Mouse (Mus musculus) frontal cortex, postnatal 14 days (tissue): ENCODE data around the gene Rimbp2.

Experiments
- DNase-seq, 2 experiments: peaks; one replicate each; pipeline ENCODE4 v3.0.0; 2022; ENCODE audit warnings: low spot score in 2 of 2

The Rimbp2 gene

GRCm38 (mm10) chr5:128935359-128935899 lies 17.9 kb downstream of the Rimbp2 start:
- no peak for DNase-seq

DNA sequence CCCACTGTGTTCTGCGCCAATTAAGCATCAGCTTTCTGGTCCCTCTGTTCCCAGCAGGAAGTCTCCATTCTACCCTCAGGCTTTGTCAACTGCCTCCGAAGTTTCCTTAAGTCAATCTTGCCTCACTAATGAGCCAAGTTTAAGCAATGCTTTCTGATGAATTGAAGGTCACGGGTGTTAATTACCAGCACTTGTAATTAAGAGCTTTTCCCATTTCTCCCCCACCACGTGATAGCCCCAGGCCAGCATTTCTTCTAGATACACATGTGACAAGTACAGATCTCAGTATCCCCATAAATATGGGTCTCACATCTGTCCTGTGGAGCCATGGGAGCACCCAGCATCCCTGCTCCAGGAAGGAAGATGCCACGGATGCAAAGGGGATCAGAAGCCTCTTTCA lies 20.5 kb downstream of the Rimbp2 start:
- DNase-seq: no peak

- DNase-seq: no peak
Observed at GRCm38 (mm10) chr5:128925073-128925472, 28.2 kb downstream of the Rimbp2 start.

GRCm38 (mm10) chr5:128920112-128920511 lies 33.2 kb downstream of the Rimbp2 start:
- no peak for DNase-seq

GRCm38 (mm10) chr5:128917116-128917959 lies 35.9 kb downstream of the Rimbp2 start:
- DNase-seq: no peak

GRCm38 (mm10) chr5:128913820-128914219 lies 39.5 kb downstream of the Rimbp2 start:
- DNase-seq: no peak

DNA sequence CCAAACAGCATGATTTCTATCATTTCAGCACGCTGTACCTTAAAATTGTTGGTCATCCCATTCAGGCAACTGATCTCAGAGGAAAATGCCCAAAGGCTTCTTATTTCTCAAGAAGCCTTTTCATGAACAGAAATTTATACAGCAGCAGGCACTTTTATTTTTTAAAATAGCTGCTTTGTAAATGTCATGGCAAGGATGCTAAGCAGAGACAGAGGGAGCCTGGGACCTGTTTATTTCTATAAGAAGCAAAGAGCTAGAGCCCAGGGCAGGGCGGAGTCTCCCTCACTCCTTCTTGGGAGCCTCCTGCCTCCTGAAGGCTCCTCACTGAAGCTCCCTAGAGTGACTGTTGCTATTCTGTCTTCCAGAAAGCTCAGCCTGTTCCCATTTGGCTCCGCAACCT lies 40.9 kb downstream of the Rimbp2 start:
- no peak for DNase-seq

DNA sequence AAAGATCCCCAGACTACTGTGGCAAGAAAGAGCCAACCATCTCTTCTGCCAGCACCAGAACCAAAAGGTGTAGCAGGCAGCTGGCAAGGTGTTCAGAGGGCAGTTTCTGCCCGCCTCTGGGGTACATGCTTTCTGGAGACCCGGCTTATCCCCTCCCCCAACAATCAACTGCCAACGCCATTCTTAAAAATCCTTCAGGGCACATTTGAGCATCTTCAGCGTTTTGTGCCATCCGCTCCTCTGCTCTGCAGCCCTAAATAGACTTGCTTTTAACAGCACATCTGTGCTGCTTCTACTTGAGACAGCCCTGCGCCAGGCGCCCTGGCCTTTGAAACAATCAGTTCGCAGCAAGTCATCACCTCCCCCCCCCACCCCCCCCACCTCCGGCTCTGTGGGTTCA lies 41.7 kb downstream of the Rimbp2 start:
- no peak for DNase-seq

DNA sequence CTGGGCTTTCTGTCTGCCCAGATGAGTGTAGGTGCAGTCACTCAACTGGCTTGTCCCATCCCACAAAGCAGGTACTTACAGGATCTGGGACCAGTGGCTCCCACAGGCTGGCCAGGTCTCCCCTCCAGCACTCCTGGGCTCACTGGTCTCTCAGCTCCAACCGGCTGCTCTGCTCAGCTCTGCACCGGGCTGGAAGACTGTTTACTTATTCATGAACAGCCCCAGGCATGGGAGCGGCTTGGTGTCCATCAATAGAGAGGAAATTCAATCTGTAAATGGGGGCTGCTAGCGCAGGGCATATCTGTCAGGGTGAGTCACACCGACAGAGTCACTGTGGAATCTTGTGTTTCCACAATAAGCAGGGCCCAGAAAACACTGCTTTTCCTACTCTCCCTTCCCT lies 49.2 kb downstream of the Rimbp2 start:
- no peak for DNase-seq

GRCm38 (mm10) chr5:128903120-128903519 lies 50.2 kb downstream of the Rimbp2 start:
- no peak for DNase-seq

DNA sequence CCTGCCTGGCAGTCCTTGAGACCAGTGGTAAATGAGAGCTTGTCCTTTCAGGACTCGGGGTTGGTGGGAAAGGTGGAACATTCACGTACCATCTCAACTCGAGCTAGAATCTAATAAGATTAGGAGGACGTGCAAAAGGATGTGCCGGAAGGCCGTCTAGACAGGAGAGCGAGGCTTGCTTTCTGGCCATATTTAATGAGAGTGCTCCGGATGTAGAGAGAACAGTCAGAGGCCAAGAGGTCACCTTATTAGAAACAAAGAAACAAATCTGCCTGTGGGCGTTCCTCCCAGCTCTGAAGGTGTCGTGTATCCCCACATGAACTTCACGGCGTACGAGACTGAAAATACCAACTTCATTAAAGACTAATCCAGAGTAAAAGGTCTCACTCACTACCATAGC lies 53.3 kb downstream of the Rimbp2 start:
- no peak for DNase-seq

DNA sequence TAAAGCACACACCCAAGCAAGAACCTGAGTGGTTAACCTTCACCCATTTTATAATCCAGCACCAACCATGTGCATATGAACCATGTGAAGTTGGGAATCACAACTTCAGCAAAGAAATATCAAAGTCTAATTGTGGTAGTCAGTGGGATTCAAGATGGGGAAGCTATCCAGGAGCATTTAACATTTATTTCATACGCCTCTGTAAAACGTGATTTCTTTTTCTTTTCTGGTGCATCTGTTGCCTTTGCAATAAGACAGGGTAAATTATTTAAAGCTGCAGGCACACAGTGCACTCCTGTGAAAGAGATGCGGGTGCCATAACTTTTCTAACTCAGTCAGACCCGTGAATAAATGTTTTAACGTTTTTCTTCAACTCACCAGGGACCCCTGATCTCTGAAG lies 58.4 kb downstream of the Rimbp2 start:
- no peak for DNase-seq

- no peak for DNase-seq
Observed at GRCm38 (mm10) chr5:128887546-128887945, 65.7 kb downstream of the Rimbp2 start.

- no peak for DNase-seq
Observed at GRCm38 (mm10) chr5:128884320-128884719, 69.0 kb downstream of the Rimbp2 start.

GRCm38 (mm10) chr5:128879092-128879491 lies 74.2 kb downstream of the Rimbp2 start:
- DNase-seq: no peak

DNA sequence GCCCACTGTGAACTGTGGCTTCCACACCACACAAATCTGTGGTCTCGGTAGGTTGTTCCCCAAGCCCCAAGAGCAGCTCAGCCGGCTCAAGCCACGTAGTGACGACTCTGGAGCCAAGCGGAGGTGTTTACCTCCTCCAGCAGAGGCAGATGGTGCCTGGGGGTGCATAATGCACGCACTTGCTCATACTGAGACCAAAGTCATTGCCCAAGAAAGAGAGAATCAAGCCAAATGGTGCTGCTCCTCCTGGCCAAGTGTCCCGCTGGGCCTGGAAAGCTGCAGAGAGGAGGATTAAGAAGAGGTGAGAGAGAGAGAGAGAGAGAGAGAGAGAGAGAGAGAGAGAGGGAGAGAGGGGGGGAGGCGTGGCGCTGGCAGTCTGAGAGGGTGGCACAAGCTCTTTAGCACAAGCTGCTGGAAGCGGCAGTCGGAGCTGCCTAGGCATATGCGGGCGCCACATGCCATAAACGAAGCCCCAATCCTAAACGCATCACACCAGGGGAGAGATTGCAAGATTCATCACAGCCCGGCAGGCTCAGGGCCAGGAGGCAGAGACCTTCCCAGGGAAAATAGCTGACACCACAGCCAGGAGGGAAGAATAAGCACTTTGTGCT lies 75.8 kb downstream of the Rimbp2 start:
- peak in 1 of 2 experiments; percentile 19 for DNase-seq

DNA sequence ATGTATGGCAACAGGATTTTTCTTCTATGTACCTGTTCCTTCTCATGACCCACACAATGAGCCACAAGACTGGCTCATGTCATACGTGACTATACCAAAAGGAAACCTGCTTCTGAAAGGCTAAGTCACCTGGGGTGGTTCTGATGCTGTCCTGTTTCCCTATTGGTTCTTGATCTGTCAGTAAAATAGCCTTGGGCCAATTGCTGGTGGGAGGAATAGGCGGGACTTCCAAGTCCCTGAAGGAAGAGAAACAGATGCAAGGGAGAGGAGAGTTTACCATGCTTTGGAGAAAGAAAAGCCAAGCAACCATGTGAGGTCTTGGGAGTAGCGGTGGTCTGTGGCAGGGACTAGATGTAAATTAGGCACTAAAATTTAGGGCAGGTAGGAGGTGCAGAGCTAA lies 81.6 kb downstream of the Rimbp2 start:
- DNase-seq: no peak

DNA sequence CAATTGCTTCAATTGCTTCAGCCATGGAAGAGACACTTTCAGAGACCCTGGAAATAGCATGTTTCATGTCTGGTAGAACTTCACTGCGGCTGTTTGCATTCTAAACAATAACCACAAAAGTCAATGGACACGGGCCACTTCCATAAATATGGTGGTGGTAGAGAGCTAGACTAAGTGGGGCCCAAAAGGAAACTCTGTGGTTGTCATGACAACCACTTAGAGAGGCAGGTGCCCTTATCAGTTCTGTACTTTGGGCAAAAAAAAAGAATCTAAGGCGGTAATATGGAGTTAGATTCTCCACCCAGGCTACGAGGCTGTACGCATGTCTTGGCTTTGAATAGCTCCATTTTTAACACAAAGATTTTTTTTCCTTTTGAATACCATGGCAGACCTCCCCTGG lies 86.5 kb downstream of the Rimbp2 start:
- DNase-seq: no peak

GRCm38 (mm10) chr5:128866291-128866690 lies 87.0 kb downstream of the Rimbp2 start:
- DNase-seq: no peak

- DNase-seq: no peak
Observed at GRCm38 (mm10) chr5:128863497-128863896, 89.8 kb downstream of the Rimbp2 start.

DNA sequence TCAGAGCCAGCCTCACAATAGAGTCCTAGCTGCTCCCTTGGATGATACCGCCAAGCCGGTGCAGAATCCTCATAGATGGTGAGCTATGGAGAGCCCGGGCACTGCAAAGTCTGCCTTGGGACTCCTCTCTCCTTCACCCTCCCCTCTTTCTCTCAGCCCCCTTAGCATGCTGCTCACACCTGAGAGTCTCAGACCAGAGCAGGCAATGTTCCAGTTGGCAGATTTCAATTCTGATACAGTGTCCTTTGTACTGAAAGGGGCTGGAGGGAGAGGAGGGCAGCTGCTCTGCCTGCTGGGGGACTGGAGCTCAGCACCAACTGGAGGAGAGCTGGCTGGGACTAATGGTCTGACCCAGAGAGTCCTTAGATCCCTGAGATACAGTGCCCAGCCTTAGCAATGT lies 92.4 kb downstream of the Rimbp2 start:
- DNase-seq: no peak

DNA sequence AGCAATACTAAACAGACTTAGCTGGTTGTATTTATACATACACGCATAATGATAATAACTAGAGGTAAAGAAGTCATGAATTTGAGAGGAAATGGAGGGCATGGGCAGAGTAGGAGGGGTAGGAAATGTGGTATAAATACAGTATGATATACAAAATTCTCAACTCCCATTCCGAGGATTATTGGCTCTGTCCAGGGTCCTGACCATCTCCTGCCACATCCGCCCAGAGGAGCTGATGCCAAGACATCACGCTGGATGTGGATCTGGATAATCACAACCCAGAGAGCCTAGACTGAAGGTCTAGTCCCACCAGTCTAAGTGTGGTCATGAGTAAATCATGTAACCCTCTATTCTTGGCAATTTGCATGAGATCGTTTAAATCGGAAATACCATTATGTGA lies 100.5 kb downstream of the Rimbp2 start:
- no peak for DNase-seq

DNA sequence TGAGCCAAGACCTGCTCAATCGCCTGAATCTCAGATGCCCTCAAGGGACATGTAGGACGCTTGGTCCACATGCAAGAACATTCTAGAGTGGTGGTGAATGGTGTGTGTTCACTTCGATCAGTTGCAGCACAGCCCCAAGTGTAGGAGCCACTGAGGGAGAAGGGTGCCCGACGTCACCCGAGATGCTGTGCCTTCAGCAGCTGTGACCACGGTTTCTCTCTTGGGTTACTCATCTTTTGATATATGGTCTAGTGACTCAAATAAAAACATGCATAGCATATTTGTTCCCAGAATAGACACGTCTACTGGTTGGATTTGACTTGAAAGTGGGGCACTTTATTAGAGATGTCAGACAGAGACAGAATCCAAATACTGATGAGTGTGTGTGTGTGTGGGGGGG lies 105.5 kb downstream of the Rimbp2 start:
- no peak for DNase-seq
